ENCODE assay signal across 19 mouse cellular contexts in genomic region chr6:16765354-16765753, GRCm38 (mm10).
DNase-seq lines count a peak whose midpoint lies in the region; ATAC-seq lines count a peak whose summit lies in the region.
"Had no signal": no experiment of that assay in that cellular context is flagged by ENCODE, and none has a peak within 500 bp of the region (broad histone marks: within the 10 kb centered on the region; RNA-seq: fewer than 3 reads in every experiment).

No protein-coding gene starts in this region.

- H3K9ac ChIP-seq in lung, embryonic 15.5 days: no peak overlapping the region
- no peak overlapping the region for H3K9ac ChIP-seq in embryonic facial prominence, embryonic 14.5 days (ENCODE audit: low read depth, low read length)
- H3K9ac ChIP-seq: hindbrain, embryonic 12.5 days had no signal

- no peaks in the 10 kb centered on the region for H3K27me3 ChIP-seq in lung, embryonic 15.5 days
- no peaks in the 10 kb centered on the region for H3K27me3 ChIP-seq in embryonic facial prominence, embryonic 14.5 days (replicated peaks; ENCODE audit: control insufficient read depth, insufficient read depth, low read length)
- H3K27me3 ChIP-seq: hindbrain, embryonic 12.5 days had no signal

- no peaks in the 10 kb centered on the region for H3K36me3 ChIP-seq in lung, embryonic 15.5 days
- H3K36me3 ChIP-seq in embryonic facial prominence, embryonic 14.5 days (ENCODE audit: control insufficient read depth, insufficient read depth, low read length): no peaks in the 10 kb centered on the region
- H3K36me3 ChIP-seq: heart, embryonic 10.5 days; hindbrain, embryonic 12.5 days had no signal

- H3K9me3 ChIP-seq in lung, embryonic 15.5 days: no peaks in the 10 kb centered on the region
- no peaks in the 10 kb centered on the region for H3K9me3 ChIP-seq in embryonic facial prominence, embryonic 14.5 days (ENCODE audit: control insufficient read depth, low read length)
- H3K9me3 ChIP-seq: heart, embryonic 10.5 days; hindbrain, embryonic 12.5 days had no signal

- H3K4me3 ChIP-seq in lung, embryonic 15.5 days: no peak overlapping the region
- no peak overlapping the region for H3K4me3 ChIP-seq in embryonic facial prominence, embryonic 14.5 days (ENCODE audit: low read depth, low read length)
- H3K4me3 ChIP-seq: heart, embryonic 10.5 days; hindbrain, embryonic 12.5 days had no signal

- no peak overlapping the region for H3K27ac ChIP-seq in lung, embryonic 15.5 days
- H3K27ac ChIP-seq in embryonic facial prominence, embryonic 14.5 days (replicated peaks; ENCODE audit: low read depth, low read length): no peak overlapping the region
- H3K27ac ChIP-seq: heart, embryonic 10.5 days; hindbrain, embryonic 12.5 days had no signal

- WGBS in lung, embryonic 15.5 days: 31% methylated on average over 4 of the region's 4 CpGs
- 26% methylated on average over 4 of the region's 4 CpGs for WGBS in embryonic facial prominence, embryonic 14.5 days

- ATAC-seq in lung, embryonic 15.5 days (ENCODE audit: borderline replicate concordance, extremely low read depth, low FRiP score, low TSS enrichment): peak; percentile 69; the same call in 1 of the 2 replicates
- ATAC-seq in embryonic facial prominence, embryonic 14.5 days (ENCODE audit: low read depth): no peak
- ATAC-seq: forebrain, embryonic 16.5 days; hindbrain, embryonic 16.5 days had no signal

- peak; percentile 14 for DNase-seq in embryo, embryonic 11 days
- DNase-seq in embryo, embryonic 10 days (ENCODE audit: low spot score): no peak
- DNase-seq in lung, adult 18-20 months: no peak
- peak; percentile 35 for DNase-seq in embryonic facial prominence, embryonic 14.5 days (ENCODE audit: low spot score)
- DNase-seq in cerebellum, adult 8-10 months: no peak
- DNase-seq in layer of hippocampus, adult 8-10 months (ENCODE audit: low spot score in 2 of 2): no peak
- DNase-seq: adrenal gland, postnatal 10 days; cerebellum, adult 11 months; cerebellum, adult 9-10 months; cerebellum, postnatal 25 days; gastrocnemius, postnatal 10 days; heart, adult 18-20 months; heart, postnatal 10 days; heart, postnatal 4 days had no signal

- H3K4me2 ChIP-seq in lung, embryonic 15.5 days: no peak overlapping the region
- peak overlapping the region; percentile 15; the same call in 1 of the 2 replicates for H3K4me2 ChIP-seq in embryonic facial prominence, embryonic 14.5 days (ENCODE audit: low read depth, low read length)
- H3K4me2 ChIP-seq: hindbrain, embryonic 12.5 days had no signal

- H3K4me1 ChIP-seq in lung, embryonic 15.5 days: no peaks in the 10 kb centered on the region
- H3K4me1 ChIP-seq in embryonic facial prominence, embryonic 14.5 days (ENCODE audit: control insufficient read depth, insufficient read depth, low read length): peaks cover 12% of the 10 kb centered on the region; the same call in 1 of the 2 replicates
- H3K4me1 ChIP-seq: heart, embryonic 10.5 days; hindbrain, embryonic 12.5 days had no signal

Comparison
In these comparisons a context has a peak if more than half of its experiments do, and no peak if none do; other contexts are left out.
1. DNase-seq: peak in embryo, embryonic 11 days (single experiment) and embryonic facial prominence, embryonic 14.5 days (single experiment); none in embryo, embryonic 10 days (single experiment), lung, adult 18-20 months (0 of 2), cerebellum, adult 8-10 months (single experiment) and layer of hippocampus, adult 8-10 months (0 of 2).